Mouse (Mus musculus): ENCODE data around the gene Calcoco1.

Gene Calcoco1

GRCm38 (mm10) chr15:102721980-102722475 lies at the start of gene Calcoco1:
TSS of gene Calcoco1 (minus strand) at chr15:102722178.
- in situ Hi-C loops (cut with MseI, MboI), result no loop called here

- in situ Hi-C loops (cut with MseI, MboI), result loop anchor here in 1 of 2 experiments (25.0 kb wide), 1 partner anchor 166 kb away; the partner anchor contains the start of gene Hoxc12
These were observed 48.9 kb upstream of the Calcoco1 start for GRCm38 (mm10) chr15:102770866-102771265.

GRCm38 (mm10) chr15:102765207-102765606 lies 43.2 kb upstream of the Calcoco1 start:
- in situ Hi-C loops (cut with MseI, MboI), result loop anchor here in 1 of 2 experiments (25.0 kb wide), 1 partner anchor 172 kb away; the partner anchor contains the start of gene Hoxc12

DNA sequence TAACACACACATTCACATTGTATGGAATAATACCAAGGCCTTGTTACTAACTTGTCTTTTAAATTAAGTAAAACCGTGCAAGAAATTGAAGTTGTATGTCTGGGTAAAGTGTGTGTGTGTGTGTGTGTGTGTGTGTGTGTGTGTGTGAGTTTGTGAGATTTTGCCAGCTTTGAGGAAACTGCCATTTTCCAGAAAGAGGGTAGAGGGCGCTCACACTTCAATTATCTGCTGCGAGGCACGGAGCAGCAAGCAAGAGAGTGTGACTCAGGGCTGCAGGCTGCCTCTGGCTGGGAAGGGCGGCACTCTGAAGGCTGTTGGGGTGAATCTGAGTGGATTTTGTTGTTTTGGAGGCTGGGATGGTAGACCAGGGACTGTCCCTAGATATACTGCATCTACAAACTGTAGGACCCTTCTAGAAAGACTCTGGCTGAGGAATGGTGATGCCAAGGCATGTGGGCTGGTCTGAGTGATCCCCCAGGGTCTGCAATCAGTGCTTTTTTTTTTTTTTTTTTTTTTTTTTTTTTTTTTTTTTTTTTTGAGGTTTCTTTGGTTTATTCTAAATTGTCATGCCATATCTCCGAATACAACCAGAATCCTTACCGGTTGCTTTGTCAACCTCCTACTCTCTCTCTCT lies 39.9 kb upstream of the Calcoco1 start:
- in situ Hi-C loops (cut with MseI, MboI), result loop anchor here in 1 of 2 experiments (25.0 kb wide), 1 partner anchor 175 kb away; the partner anchor contains the start of gene Hoxc12

GRCm38 (mm10) chr15:102757686-102758085 lies 35.7 kb upstream of the Calcoco1 start:
- in situ Hi-C loops (cut with MseI, MboI), result loop anchor here in 1 of 2 experiments (25.0 kb wide), 1 partner anchor 180 kb away; the partner anchor contains the start of gene Hoxc12

- in situ Hi-C loops (cut with MseI, MboI), result loop anchor here in 1 of 2 experiments (25.0 kb wide), 1 partner anchor 182 kb away; the partner anchor contains the start of gene Hoxc12
These were observed 33.1 kb upstream of the Calcoco1 start for GRCm38 (mm10) chr15:102755053-102755452.

DNA sequence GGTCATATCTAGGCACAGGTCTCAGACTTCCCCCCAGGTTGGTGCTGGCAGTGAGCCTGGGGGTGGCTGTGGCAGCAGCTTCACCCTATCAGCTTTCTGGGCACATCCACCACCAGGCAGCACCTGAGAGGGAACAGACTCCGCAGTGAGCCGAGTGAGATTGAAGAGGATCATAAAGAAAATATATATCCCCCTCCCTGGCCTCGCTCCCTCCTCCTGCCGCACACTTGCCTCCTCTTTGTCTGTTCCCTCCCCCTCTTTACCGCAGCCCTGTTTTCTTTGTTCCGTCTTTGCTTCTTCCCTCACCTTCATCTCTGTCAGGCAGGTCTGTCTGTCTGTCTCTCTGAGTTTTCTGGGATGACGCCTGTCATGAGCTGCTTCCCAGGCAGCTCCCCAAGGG lies 32.4 kb upstream of the Calcoco1 start:
- in situ Hi-C loops (cut with MseI, MboI), result loop anchor here in 1 of 2 experiments (25.0 kb wide), 1 partner anchor 183 kb away; the partner anchor contains the start of gene Hoxc12

DNA sequence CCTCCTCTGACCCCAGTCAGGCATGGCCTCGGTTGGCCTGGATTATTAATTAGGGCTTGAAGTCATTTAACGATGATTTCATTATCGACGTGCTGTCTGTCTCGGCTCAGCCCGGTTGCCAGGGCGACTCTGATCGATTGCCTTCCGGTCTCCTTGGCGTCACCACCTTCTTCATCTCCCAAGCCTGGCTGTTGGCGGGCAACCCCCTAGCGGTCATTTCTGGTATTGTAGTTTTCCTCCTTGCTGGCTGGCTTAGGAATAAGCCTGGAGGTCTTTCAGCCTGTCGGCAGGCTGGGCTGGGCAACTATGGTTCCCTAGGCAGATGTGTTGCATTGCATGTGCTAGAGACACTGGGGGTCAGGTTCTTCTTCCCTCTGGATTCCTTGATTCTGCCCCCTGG lies 31.2 kb upstream of the Calcoco1 start:
- in situ Hi-C loops (cut with MseI, MboI), result loop anchor here in 1 of 2 experiments (25.0 kb wide), 1 partner anchor 184 kb away; the partner anchor contains the start of gene Hoxc12

DNA sequence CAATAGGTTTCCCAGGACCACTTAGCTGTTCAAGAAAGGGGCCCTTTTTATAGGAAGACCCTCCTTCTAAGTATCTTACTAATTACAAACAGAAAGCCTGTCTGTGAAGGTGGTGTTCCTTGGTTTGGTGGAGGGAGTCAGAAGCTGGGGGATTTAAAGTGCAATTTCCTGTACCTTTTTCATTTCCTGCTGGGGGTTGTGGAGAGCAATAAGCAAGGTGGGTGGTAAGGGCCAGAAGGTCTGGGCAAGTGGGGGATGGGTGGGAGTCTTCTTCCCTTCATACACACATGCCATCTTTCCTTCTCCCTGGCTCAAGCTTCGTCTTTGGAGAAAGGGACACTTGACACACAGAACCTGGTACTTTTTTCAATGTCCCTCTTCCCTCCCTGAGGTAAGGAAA lies 30.2 kb upstream of the Calcoco1 start:
- in situ Hi-C loops (cut with MseI, MboI), result loop anchor here in 1 of 2 experiments (25.0 kb wide), 1 partner anchor 185 kb away; the partner anchor contains the start of gene Hoxc12

GRCm38 (mm10) chr15:102750241-102750640 lies 28.3 kb upstream of the Calcoco1 start:
- in situ Hi-C loops (cut with MseI, MboI), result loop anchor here in 1 of 2 experiments (25.0 kb wide), 1 partner anchor 187 kb away; the partner anchor contains the start of gene Hoxc12

- in situ Hi-C loops (cut with MseI, MboI), result no loop called here
These were observed 27.1 kb upstream of the Calcoco1 start for GRCm38 (mm10) chr15:102749103-102749502.

- in situ Hi-C loops (cut with MseI, MboI), result no loop called here
These were observed 25.9 kb upstream of the Calcoco1 start for GRCm38 (mm10) chr15:102747853-102748252.

GRCm38 (mm10) chr15:102747286-102747640 lies 25.3 kb upstream of the Calcoco1 start:
- in situ Hi-C loops (cut with MseI, MboI), result no loop called here

- in situ Hi-C loops (cut with MseI, MboI), result no loop called here
These were observed 24.7 kb upstream of the Calcoco1 start for GRCm38 (mm10) chr15:102746488-102747285.

GRCm38 (mm10) chr15:102746126-102746487 lies 24.1 kb upstream of the Calcoco1 start:
- in situ Hi-C loops (cut with MseI, MboI), result no loop called here

- in situ Hi-C loops (cut with MseI, MboI), result no loop called here
These were observed 23.4 kb upstream of the Calcoco1 start for GRCm38 (mm10) chr15:102745387-102745786.

- in situ Hi-C loops (cut with MseI, MboI), result loop anchor here (5.0 kb wide), 2 partner anchors 43 to 48 kb away; no protein-coding TSS in a partner anchor
These were observed 22.9 kb upstream of the Calcoco1 start for GRCm38 (mm10) chr15:102744831-102745230.

DNA sequence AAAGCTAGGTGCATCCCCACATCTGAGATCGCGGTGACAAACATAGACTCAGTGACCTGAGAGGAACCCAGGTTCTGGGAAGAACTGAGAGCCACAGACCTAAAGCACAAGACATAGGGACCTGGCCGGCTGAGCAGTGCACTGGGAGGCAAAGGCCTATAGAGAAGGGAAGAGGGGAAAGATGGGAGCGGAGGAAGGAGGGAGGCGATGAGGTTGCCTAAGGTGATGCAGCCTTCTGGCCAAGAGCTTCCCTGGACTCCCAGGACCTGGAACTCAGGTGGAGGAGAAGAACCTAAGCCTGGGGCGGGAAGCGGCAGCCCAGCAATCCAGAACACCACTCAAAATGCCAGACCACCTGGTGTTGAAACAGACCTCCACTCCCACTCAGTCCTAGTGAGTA lies 22.4 kb upstream of the Calcoco1 start:
- in situ Hi-C loops (cut with MseI, MboI), result loop anchor here (5.0 kb wide), 2 partner anchors 42 to 47 kb away; no protein-coding TSS in a partner anchor

DNA sequence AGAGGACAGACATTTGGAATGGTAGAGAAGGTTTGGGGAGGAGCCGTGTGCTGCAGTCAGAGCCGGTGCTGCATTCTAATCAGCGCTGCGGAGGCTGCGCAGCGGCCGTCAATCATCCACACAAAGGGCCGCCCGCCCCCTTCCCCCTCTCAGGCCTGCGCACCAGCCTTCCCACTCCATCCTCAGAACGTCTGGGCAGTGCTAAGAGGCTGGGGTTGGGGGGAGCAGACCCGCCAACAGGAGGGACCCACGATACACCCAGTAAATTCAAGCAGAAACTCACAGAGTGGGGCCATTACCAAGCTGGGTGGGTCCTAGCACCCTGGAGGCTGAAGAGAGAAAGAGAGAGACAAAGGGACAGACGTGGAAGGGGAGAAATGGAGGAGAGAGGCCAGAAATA lies 22.0 kb upstream of the Calcoco1 start:
- in situ Hi-C loops (cut with MseI, MboI), result loop anchor here (5.0 kb wide), 2 partner anchors 42 to 47 kb away; no protein-coding TSS in a partner anchor

DNA sequence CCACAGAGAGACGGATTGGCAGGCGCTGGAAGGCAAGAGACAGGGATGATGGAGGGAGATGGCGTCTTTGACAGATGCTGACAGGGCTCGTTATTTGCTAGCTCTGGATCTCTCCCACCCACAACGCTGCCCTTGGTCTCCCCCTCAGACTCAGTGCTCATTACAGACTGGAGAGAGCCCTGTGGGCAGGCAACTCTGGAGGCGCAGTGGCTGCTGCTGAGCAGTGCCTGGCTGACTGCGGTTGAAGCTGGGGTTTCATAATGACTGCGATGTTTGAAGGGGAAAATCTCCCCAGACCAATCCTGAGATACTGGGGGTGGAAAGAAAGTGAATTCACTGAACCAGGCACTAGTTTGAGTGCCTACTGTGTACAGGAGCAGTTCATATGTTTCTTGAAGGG lies 21.2 kb upstream of the Calcoco1 start:
- in situ Hi-C loops (cut with MseI, MboI), result loop anchor here (5.0 kb wide), 2 partner anchors 41 to 46 kb away; no protein-coding TSS in a partner anchor

DNA sequence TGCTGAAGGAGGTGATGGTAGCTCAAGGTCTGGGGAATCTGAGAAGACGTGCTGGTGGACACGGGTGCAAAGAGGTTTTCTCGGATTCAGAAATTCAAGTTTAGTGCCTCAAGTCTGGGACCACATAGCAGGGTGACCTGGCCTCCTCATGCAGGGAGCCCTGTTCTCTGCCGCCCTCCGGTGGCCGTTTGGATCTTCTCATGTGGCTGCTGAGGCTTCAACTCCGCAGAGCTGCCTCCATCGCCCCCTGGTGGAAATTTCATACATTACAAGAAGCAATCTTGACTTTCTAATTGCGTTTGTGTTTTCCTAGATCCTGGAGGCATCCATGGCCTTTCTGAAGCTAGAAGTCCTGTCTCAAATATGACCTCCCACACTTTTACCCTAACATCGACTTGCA lies 20.6 kb upstream of the Calcoco1 start:
- in situ Hi-C loops (cut with MseI, MboI), result loop anchor here (5.0 kb wide), 2 partner anchors 40 to 45 kb away; no protein-coding TSS in a partner anchor
